Mouse (Mus musculus): ENCODE measurements at regions not wholly inside any gene's neighbourhood (a gene's known extent, or its start where the extent isn't known, plus 50 kb on each side); places are given as distances from the start of the nearest gene placed in this dataset.

GRCm38 (mm10) chr1:76075685-76076455, 529.8 kb downstream of the Slc4a3 start:
- no peak for DNase-seq (ENCODE audit: low read depth, low spot score)

- no peak for DNase-seq (ENCODE audit: low read depth, low spot score)
These were observed 534.2 kb downstream of the Slc4a3 start for GRCm38 (mm10) chr1:76080241-76080640.

GRCm38 (mm10) chr1:76081700-76082099, 535.6 kb downstream of the Slc4a3 start:
- no peak for DNase-seq (ENCODE audit: low read depth, low spot score)

- no peak for DNase-seq (ENCODE audit: low read depth, low spot score)
These were observed 537.4 kb downstream of the Slc4a3 start for GRCm38 (mm10) chr1:76083273-76084036.

GRCm38 (mm10) chr1:76091031-76091430, 545.0 kb downstream of the Slc4a3 start:
- no peak for DNase-seq (ENCODE audit: low read depth, low spot score)

GRCm38 (mm10) chr1:76113281-76113680, 567.2 kb downstream of the Slc4a3 start:
- no peak for DNase-seq (ENCODE audit: low read depth, low spot score)

GRCm38 (mm10) chr1:76120840-76121239, 574.8 kb downstream of the Slc4a3 start:
- no peak for DNase-seq (ENCODE audit: low read depth, low spot score)

- DNase-seq (ENCODE audit: low read depth, low spot score), result no peak
These were observed 584.3 kb downstream of the Slc4a3 start for GRCm38 (mm10) chr1:76130353-76130752.

- DNase-seq (ENCODE audit: low read depth, low spot score), result no peak
These were observed 590.7 kb downstream of the Slc4a3 start for GRCm38 (mm10) chr1:76136810-76137209.

GRCm38 (mm10) chr1:76137701-76138100, 591.6 kb downstream of the Slc4a3 start:
- DNase-seq (ENCODE audit: low read depth, low spot score), result no peak

- no peak for DNase-seq (ENCODE audit: low read depth, low spot score)
These were observed 597.5 kb downstream of the Slc4a3 start for GRCm38 (mm10) chr1:76143516-76143915.

- DNase-seq (ENCODE audit: low read depth, low spot score), result no peak
These were observed 602.9 kb downstream of the Slc4a3 start for GRCm38 (mm10) chr1:76148963-76149362.

- DNase-seq (ENCODE audit: low read depth, low spot score), result no peak
These were observed 610.2 kb downstream of the Slc4a3 start for GRCm38 (mm10) chr1:76156291-76156690.

GRCm38 (mm10) chr1:76167486-76167885, 621.4 kb downstream of the Slc4a3 start:
- no peak for DNase-seq (ENCODE audit: low read depth, low spot score)

- no peak for DNase-seq (ENCODE audit: low read depth, low spot score)
These were observed 635.1 kb downstream of the Slc4a3 start for GRCm38 (mm10) chr1:76181181-76181580.

- DNase-seq (ENCODE audit: low read depth, low spot score), result no peak
These were observed 648.8 kb downstream of the Slc4a3 start for GRCm38 (mm10) chr1:76194844-76195243.

- no peak for DNase-seq (ENCODE audit: low read depth, low spot score)
These were observed 651.6 kb downstream of the Slc4a3 start for GRCm38 (mm10) chr1:76197651-76198050.

- peak; percentile 20 for DNase-seq (ENCODE audit: low read depth, low spot score)
These were observed 654.8 kb downstream of the Slc4a3 start for GRCm38 (mm10) chr1:76200906-76201305.

GRCm38 (mm10) chr1:76212486-76212885, 666.4 kb downstream of the Slc4a3 start:
- no peak for DNase-seq (ENCODE audit: low read depth, low spot score)

- DNase-seq (ENCODE audit: low read depth, low spot score), result no peak
These were observed 698.7 kb downstream of the Slc4a3 start for GRCm38 (mm10) chr1:76244721-76245120.

- no peak for DNase-seq (ENCODE audit: low read depth, low spot score)
These were observed 700.2 kb downstream of the Slc4a3 start for GRCm38 (mm10) chr1:76246181-76246796.

GRCm38 (mm10) chr1:76247126-76247525, 701.1 kb downstream of the Slc4a3 start:
- DNase-seq (ENCODE audit: low read depth, low spot score), result no peak
